Mouse (Mus musculus) midbrain, embryonic 12.5 days (tissue): ENCODE results near the gene Cilp2. TPM values are rescaled to one million over a fixed set of nuclear protein-coding genes. Genes with fewer than 3 reads are reported as not detected.

Experiments
- ATAC-seq: fragments of 200-750 bp; cut with Nextera tagmentation; 2 replicates; pipeline ENCODE4 v1.8.0; 2017; ENCODE audit warnings: low read depth, moderate TSS enrichment, moderate library complexity; ENCODE audit not compliant: low FRiP score
- H3K27ac ChIP-seq: fragments of 300-500 bp; sonication (generic); replicated peaks from 2 replicates; pipeline ENCODE4 v1.5.1; 2016; ENCODE audit warnings: mild to moderate bottlenecking
- H3K27me3 ChIP-seq: fragments of 300-500 bp; sonication (generic); 2 replicates; pipeline ENCODE4 v1.6.1; 2016; ENCODE audit warnings: mild to moderate bottlenecking
- H3K36me3 ChIP-seq: fragments of 300-500 bp; sonication (generic); 2 replicates; pipeline ENCODE4 v1.6.1; 2016
- H3K4me1 ChIP-seq: fragments of 300-500 bp; sonication (generic); 2 replicates; pipeline ENCODE4 v1.6.1; 2016
- H3K4me2 ChIP-seq: fragments of 300-500 bp; sonication (generic); replicated peaks from 2 replicates; pipeline ENCODE4 v1.6.1; 2016; ENCODE audit warnings: mild to moderate bottlenecking, moderate library complexity
- H3K4me3 ChIP-seq: fragments of 300-500 bp; sonication (generic); 2 replicates; pipeline ENCODE4 v1.5.1; 2016; ENCODE audit warnings: mild to moderate bottlenecking
- H3K9ac ChIP-seq: fragments of 300-500 bp; sonication (generic); replicated peaks from 2 replicates; pipeline ENCODE4 v1.6.1; 2016; ENCODE audit warnings: mild to moderate bottlenecking, moderate library complexity
- H3K9me3 ChIP-seq: fragments of 300-500 bp; sonication (generic); 2 replicates; pipeline ENCODE4 v1.6.1; 2016; ENCODE audit warnings: mild to moderate bottlenecking
- WGBS: fragments of 180-500 bp; shearing (Covaris S2); methylation state at CpG from one replicate; pipeline ENCODE4 v1.1.7; 2016; 5-methylcytosine and 5-hydroxymethylcytosine counted together
- polyA plus RNA-seq: library from polyadenylated mRNA; unstranded; fragments of >200 nt; fragmentation: Nextera tagmentation; extraction: Ambion mirVana; gene quantifications from 2 replicates; pipeline ENCODE4 v1.2.1, GENCODE M21; 2016

The Cilp2 gene
- polyA plus RNA-seq, 1 experiment from 2014 or later = 0.85 TPM

- no peak overlapping the region for H3K4me2 ChIP-seq
- no peak overlapping the region for H3K9ac ChIP-seq
- H3K9me3 ChIP-seq = no peaks in the 10 kb centered on the region
- no peak overlapping the region for H3K4me3 ChIP-seq
- peaks cover 71% of the 10 kb centered on the region for H3K36me3 ChIP-seq
- 48% methylated on average over 5 of the region's 5 CpGs for WGBS
- no peak for ATAC-seq
- peaks cover 10% of the 10 kb centered on the region for H3K4me1 ChIP-seq
- H3K27ac ChIP-seq = no peak overlapping the region
- no peaks in the 10 kb centered on the region for H3K27me3 ChIP-seq
Observed at GRCm38 (mm10) chr8:69915748-69916147, 28.3 kb upstream of the Cilp2 start.

GRCm38 (mm10) chr8:69914526-69914925 lies 27.0 kb upstream of the Cilp2 start:
- Histone ChIP-seq H3K4me1 (no peaks in the 10 kb centered on the region), H3K4me3 (no peak overlapping the region), H3K9me3 (no peaks in the 10 kb centered on the region), H3K27ac (no peak overlapping the region), H3K9ac (no peak overlapping the region), H3K36me3 (peaks cover 82% of the 10 kb centered on the region), H3K4me2 (no peak overlapping the region), H3K27me3 (no peaks in the 10 kb centered on the region)
- WGBS = 90% methylated on average over 4 of the region's 4 CpGs
- ATAC-seq = no peak

DNA sequence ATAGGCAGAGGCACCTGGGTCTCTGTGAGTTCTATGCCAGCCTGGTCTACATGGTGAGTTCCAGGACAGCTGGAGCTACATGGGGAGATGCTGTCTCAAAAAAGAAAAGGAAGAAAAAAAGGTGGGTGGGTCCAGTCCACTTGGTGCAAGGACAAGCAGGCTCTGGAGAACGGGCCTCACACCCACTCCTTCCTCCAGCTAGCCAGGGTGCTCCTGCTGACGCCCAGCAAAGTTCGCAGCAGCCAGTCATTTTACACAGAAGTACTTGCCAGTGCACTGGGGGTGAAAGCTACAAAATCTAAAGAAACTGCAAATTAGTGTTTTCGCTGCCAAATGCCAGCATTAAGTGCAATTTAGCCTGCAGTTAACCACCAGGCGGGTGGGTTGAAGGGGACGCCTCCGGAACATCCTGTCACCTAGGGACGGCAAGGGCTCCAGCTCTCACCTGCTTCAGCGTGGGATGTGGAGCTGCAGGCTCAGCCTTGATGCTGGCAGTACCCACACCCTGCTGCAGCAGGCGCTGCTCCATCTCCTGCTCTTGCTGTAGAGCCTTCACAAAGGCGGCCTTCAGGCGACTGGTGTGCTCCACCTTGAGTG lies 25.1 kb upstream of the Cilp2 start:
- no peaks in the 10 kb centered on the region for H3K9me3 ChIP-seq
- no peak overlapping the region for H3K9ac ChIP-seq
- no peak overlapping the region for H3K27ac ChIP-seq
- no peak for ATAC-seq
- 91% methylated on average over 12 of the region's 12 CpGs for WGBS
- peaks cover 96% of the 10 kb centered on the region for H3K36me3 ChIP-seq
- no peaks in the 10 kb centered on the region for H3K27me3 ChIP-seq
- no peak overlapping the region for H3K4me2 ChIP-seq
- no peak overlapping the region for H3K4me3 ChIP-seq
- H3K4me1 ChIP-seq = no peaks in the 10 kb centered on the region

GRCm38 (mm10) chr8:69911917-69912316 lies 24.4 kb upstream of the Cilp2 start:
- 96% methylated on average over 13 of the region's 13 CpGs for whole genome bisulfite sequencing

DNA sequence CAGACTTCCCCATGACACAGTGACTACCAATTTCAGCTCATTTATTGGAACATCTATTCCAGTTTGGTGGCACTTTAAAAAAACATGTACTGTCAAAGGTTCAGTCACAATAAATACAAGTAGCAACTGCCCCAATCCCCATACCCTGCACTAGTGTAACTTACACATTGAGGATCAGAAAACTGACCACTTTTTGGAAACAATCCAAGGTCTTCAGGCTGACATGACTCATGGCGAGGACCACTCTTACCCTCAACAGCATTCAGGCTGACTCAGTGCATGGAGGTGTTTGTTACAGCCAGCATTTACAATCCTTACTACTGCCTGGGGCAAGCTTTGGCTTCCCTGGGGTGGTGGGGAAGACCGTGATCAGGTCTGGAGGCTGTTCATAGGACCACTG lies 19.6 kb upstream of the Cilp2 start:
- H3K4me2 ChIP-seq = no peak overlapping the region
- H3K9ac ChIP-seq = no peak overlapping the region
- no peak for ATAC-seq

More at GRCm38 (mm10) chr8:69911917-69912316, 24.4 kb upstream of the Cilp2 start:
- no peaks in the 10 kb centered on the region for H3K27me3 ChIP-seq
- H3K27ac ChIP-seq = no peak overlapping the region
- peaks cover 90% of the 10 kb centered on the region for H3K36me3 ChIP-seq
- no peaks in the 10 kb centered on the region for H3K9me3 ChIP-seq
- no peak overlapping the region for H3K4me3 ChIP-seq
- no peaks in the 10 kb centered on the region for H3K4me1 ChIP-seq
- no peak overlapping the region for H3K4me2 ChIP-seq
- no peak overlapping the region for H3K9ac ChIP-seq
- ATAC-seq = no peak

DNA sequence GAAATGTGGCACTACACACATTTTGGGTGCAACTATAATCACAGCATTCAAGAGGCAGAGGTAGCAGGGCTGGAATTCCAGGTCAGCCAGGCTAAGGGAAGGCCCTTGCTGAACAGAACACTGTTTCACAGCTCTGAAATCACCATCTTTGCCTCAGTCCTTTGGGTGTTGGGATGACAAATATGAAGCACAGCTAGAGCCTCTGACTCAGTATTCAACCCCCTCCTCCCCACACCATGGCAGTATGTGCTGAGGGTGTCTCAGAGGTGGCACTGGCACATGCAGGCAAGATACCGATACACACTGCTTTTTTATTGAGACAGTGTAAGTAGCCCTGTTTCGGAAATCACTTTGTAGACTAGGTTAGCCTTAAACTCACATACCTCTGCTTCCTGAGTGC lies 18.8 kb upstream of the Cilp2 start:
- H3K9me3 ChIP-seq = no peaks in the 10 kb centered on the region
- no peak overlapping the region for H3K4me2 ChIP-seq
- no peak overlapping the region for H3K9ac ChIP-seq
- peaks cover 37% of the 10 kb centered on the region for H3K36me3 ChIP-seq
- no peak for ATAC-seq
- H3K27me3 ChIP-seq = no peaks in the 10 kb centered on the region
- H3K27ac ChIP-seq = no peak overlapping the region
- H3K4me3 ChIP-seq = no peak overlapping the region
- 89% methylated on average over 2 of the region's 2 CpGs for WGBS
- peaks cover 20% of the 10 kb centered on the region for H3K4me1 ChIP-seq

More for the DNA sequence above, 19.6 kb upstream of the Cilp2 start:
- H3K4me3 ChIP-seq = no peak overlapping the region
- peaks cover 16% of the 10 kb centered on the region for H3K4me1 ChIP-seq
- no peaks in the 10 kb centered on the region for H3K9me3 ChIP-seq
- no peak overlapping the region for H3K27ac ChIP-seq
- peaks cover 45% of the 10 kb centered on the region for H3K36me3 ChIP-seq
- H3K27me3 ChIP-seq = no peaks in the 10 kb centered on the region
- 97% methylated on average over 2 of the region's 2 CpGs for WGBS

DNA sequence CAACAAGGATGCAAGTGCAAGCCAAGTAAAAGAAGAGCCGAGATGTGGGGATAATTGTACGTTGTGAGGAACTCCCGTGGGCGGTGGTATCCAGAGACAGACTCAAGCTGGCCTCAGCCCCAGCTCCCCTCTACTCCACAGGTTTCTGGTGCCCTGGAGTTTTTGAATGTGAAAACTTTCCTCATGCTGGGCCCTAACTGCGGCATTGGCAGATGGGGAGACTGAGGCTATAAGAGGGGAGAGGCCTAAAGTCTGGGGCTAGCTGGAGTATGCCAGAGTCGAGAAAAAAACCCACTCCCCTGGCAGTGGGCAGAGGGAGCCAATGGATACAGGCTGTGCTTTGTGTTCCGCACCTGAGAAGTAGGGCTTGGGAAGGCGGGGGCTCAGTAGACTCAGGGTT lies 16.6 kb upstream of the Cilp2 start:
- Histone ChIP-seq H3K9ac (no peak overlapping the region), H3K4me1 (peaks cover 36% of the 10 kb centered on the region), H3K27me3 (no peaks in the 10 kb centered on the region), H3K36me3 (peaks cover 18% of the 10 kb centered on the region), H3K27ac (no peak overlapping the region), H3K4me2 (peak overlapping the region; percentile 95), H3K4me3 (no peak overlapping the region), H3K9me3 (no peaks in the 10 kb centered on the region)
- ATAC-seq = no peak
- 81% methylated on average over 8 of the region's 8 CpGs for WGBS

- Histone ChIP-seq H3K4me2 (peak overlapping the region; percentile 95), H3K9ac (peak overlapping the region; percentile 81), H3K9me3 (no peaks in the 10 kb centered on the region), H3K27ac (peak overlapping the region; percentile 84), H3K27me3 (no peaks in the 10 kb centered on the region), H3K4me3 (peak overlapping the region; percentile 65), H3K4me1 (peaks cover 44% of the 10 kb centered on the region), H3K36me3 (peaks cover 17% of the 10 kb centered on the region)
- ATAC-seq = peak; percentile 86
- WGBS = 1% methylated on average over 45 of the region's 45 CpGs
Observed at GRCm38 (mm10) chr8:69903063-69903542, 15.6 kb upstream of the Cilp2 start.

DNA sequence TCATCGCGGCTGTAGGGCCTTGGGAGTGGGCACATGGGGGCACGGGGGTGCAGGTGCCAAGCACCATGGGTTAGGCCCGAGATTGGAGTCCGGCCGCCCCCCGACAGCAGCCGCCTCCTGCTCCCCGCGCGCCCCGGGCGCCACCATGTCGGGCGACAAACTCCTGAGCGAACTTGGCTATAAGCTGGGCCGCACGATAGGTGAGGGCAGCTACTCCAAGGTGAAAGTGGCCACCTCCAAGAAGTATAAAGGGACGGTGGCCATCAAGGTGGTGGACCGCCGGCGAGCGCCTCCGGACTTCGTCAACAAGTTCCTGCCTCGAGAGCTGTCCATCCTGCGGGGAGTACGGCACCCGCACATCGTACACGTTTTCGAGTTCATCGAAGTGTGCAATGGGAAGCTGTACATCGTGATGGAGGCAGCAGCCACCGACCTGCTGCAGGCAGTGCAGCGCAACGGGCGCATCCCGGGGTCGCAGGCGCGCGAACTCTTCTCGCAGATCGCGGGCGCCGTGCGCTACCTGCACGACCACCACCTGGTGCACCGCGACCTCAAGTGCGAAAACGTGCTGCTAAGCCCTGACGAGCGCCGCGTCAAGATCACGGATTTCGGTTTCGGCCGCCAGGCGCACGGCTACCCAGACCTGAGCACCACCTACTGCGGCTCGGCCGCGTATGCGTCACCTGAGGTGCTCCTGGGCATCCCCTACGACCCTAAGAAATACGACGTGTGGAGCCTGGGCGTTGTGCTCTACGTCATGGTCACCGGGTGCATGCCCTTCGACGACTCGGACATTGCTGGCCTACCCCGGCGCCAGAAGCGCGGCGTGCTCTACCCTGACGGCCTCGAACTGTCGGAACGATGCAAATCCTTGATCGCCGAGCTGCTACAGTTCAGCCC lies 14.9 kb upstream of the Cilp2 start, which contains the start of the genes Tssk6, Ndufa13 and Yjefn3:
Gene Tssk6, plus strand, starts transcription at position 22 of the 900 bp plus-strand sequence.
Gene Ndufa13, minus strand, starts transcription at position 396 of the 900 bp plus-strand sequence.
Gene Yjefn3, minus strand, starts transcription at position 550 of the 900 bp plus-strand sequence.
- peaks cover 45% of the 10 kb centered on the region for H3K4me1 ChIP-seq
- ATAC-seq = peak; percentile 45

DNA sequence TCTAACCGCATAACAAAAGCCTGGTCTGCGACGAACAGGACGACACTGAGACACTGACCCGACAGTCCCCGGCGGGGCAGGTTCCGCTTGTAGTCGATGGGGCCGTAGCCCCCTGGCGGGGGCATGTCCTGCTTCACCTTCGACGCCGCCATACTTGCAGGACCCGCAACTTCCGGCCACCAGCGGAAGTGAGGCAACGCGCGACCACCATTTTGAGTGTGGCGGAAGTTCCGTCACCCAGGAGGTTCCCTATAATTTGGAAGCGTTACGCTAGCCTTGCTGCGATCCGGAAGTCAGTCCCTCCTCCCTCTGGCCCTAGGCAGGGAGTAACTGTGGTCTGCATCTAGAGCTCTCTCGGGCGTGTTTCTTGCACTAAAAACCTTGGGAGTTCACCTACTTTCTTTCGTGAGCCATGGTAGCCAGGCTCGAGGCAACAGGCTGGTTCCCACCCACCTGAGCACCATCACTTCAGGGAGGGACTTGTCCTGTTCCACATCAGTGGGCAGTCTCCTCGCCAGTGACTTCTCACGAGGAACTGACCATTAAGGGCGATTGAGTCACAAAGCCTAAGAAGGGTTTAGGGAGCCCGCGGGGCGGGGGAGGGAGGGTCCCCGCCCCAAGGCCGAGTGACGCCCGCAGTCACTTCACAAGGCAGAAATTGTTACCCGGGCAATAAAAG lies 14.1 kb upstream of the Cilp2 start:
- Histone ChIP-seq H3K4me1 (peaks cover 52% of the 10 kb centered on the region), H3K4me3 (peak overlapping the region; percentile 65), H3K27me3 (no peaks in the 10 kb centered on the region), H3K9me3 (no peaks in the 10 kb centered on the region), H3K36me3 (peaks cover 19% of the 10 kb centered on the region), H3K27ac (peak overlapping the region; percentile 84), H3K4me2 (peak overlapping the region; percentile 95), H3K9ac (peak overlapping the region; percentile 81)
- peak; percentile 77 for ATAC-seq
- WGBS = 2% methylated on average over 41 of the region's 41 CpGs

More for the DNA sequence above, 14.9 kb upstream of the Cilp2 start, which contains the start of the genes Tssk6, Ndufa13 and Yjefn3:
- H3K4me2 ChIP-seq = peak within 1 kb of the TSS; percentile 95
- peak within 1 kb of the TSS; percentile 65 for H3K4me3 ChIP-seq
- H3K9me3 ChIP-seq = no peaks in the 10 kb centered on the region
- WGBS = 6% methylated on average over 89 of the region's 89 CpGs
- no peaks in the 10 kb centered on the region for H3K27me3 ChIP-seq
- peak within 1 kb of the TSS; percentile 81 for H3K9ac ChIP-seq
- peak within 1 kb of the TSS; percentile 84 for H3K27ac ChIP-seq
- H3K36me3 ChIP-seq = peaks cover 19% of the 10 kb centered on the region

GRCm38 (mm10) chr8:69900895-69901451 lies 13.5 kb upstream of the Cilp2 start:
- 18% methylated on average over 12 of the region's 12 CpGs for WGBS
- Histone ChIP-seq H3K4me1 (peaks cover 58% of the 10 kb centered on the region), H3K4me3 (peak overlapping the region; percentile 65), H3K4me2 (peak overlapping the region; percentile 95), H3K27ac (peak overlapping the region; percentile 84), H3K9me3 (no peaks in the 10 kb centered on the region), H3K36me3 (peaks cover 19% of the 10 kb centered on the region), H3K9ac (peak overlapping the region; percentile 67), H3K27me3 (no peaks in the 10 kb centered on the region)
- 0 out of 2 replicates have a peak, but pooled peaks have one; percentile 0 for ATAC-seq
